In the genomic region with DNA sequence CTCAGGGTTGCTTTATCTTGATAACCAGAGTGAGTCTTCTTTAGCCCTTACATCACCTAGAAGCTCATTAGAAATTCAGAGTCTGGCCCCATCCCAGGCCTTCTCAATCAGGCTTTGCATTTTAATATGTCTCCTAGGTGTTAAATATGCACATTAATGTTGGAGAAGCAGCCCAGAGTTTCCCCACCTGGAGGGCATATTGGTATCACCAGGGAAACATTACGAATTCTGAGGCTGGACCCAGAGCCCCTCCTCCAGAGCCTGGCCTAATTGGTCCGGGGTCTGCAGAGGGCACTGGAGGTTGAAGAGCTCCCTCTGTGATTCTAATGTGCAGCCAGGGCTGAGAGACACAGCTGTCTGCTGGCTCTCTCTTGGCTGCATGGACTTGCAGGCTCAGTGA, we compare ENCODE assay signal across 12 mouse cellular contexts.
DNase-seq lines count a peak whose midpoint lies in the region; ATAC-seq lines count a peak whose summit lies in the region.
"Had no signal": no experiment of that assay in that cellular context is flagged by ENCODE, and none has a peak within 500 bp of the region (broad histone marks: within the 10 kb centered on the region; RNA-seq: fewer than 3 reads in every experiment).

No protein-coding gene starts in this region.

- H3K4me2 ChIP-seq in embryonic facial prominence, embryonic 14.5 days (ENCODE audit: low read depth, low read length): no peak overlapping the region
- H3K4me2 ChIP-seq in hindbrain, embryonic 13.5 days: no peak overlapping the region
- no peak overlapping the region for H3K4me2 ChIP-seq in midbrain, embryonic 16.5 days (ENCODE audit: low read length)
- H3K4me2 ChIP-seq: heart, embryonic 13.5 days had no signal

- DNase-seq in ZHBTc4 (ENCODE audit: low read depth, low spot score): peak; percentile 48
- peak; percentile 16 for DNase-seq in embryonic facial prominence, embryonic 14.5 days (ENCODE audit: low spot score)
- no peak for DNase-seq in thymus, postnatal 4 days
- DNase-seq in heart, adult 18-20 months: no peak
- DNase-seq in frontal cortex, postnatal 36 days (ENCODE audit: low spot score in 2 of 2): no peak
- DNase-seq: cerebellum, adult 9-11 months; gastrocnemius, postnatal 14 days; lung, postnatal 14 days had no signal

- H3K4me1 ChIP-seq in embryonic facial prominence, embryonic 14.5 days (ENCODE audit: control insufficient read depth, insufficient read depth, low read length): no peaks in the 10 kb centered on the region
- H3K4me1 ChIP-seq in hindbrain, embryonic 13.5 days (replicated peaks): peaks cover 11% of the 10 kb centered on the region
- H3K4me1 ChIP-seq in midbrain, embryonic 16.5 days (ENCODE audit: control insufficient read depth, insufficient read depth, low read length): peaks cover 5% of the 10 kb centered on the region
- H3K4me1 ChIP-seq: heart, embryonic 13.5 days had no signal

- H3K27ac ChIP-seq in embryonic facial prominence, embryonic 14.5 days (replicated peaks; ENCODE audit: low read depth, low read length): no peak overlapping the region
- H3K27ac ChIP-seq in hindbrain, embryonic 13.5 days: peak overlapping the region; percentile 35; the same call in 1 of the 2 replicates
- no peak overlapping the region for H3K27ac ChIP-seq in midbrain, embryonic 16.5 days (ENCODE audit: low read length)
- H3K27ac ChIP-seq: heart, embryonic 13.5 days had no signal

- ATAC-seq in embryonic facial prominence, embryonic 14.5 days (ENCODE audit: low read depth): peak; percentile 57; the same call in 1 of the 2 replicates
- peak; percentile 72; the same call in 1 of the 2 replicates for ATAC-seq in hindbrain, embryonic 13.5 days (ENCODE audit: low FRiP score)
- peak; percentile 68 for ATAC-seq in midbrain, embryonic 16.5 days
- ATAC-seq in megakaryocyte-erythroid progenitor cell, adult 5-6 weeks (replicated peaks; ENCODE audit: low FRiP score, low TSS enrichment, poor library complexity, severe bottlenecking): no peak

- H3K27me3 ChIP-seq in embryonic facial prominence, embryonic 14.5 days (replicated peaks; ENCODE audit: control insufficient read depth, insufficient read depth, low read length): no peaks in the 10 kb centered on the region
- no peaks in the 10 kb centered on the region for H3K27me3 ChIP-seq in hindbrain, embryonic 13.5 days
- no peaks in the 10 kb centered on the region for H3K27me3 ChIP-seq in midbrain, embryonic 16.5 days (ENCODE audit: control insufficient read depth, insufficient read depth, low read depth, low read length)
- H3K27me3 ChIP-seq: heart, embryonic 13.5 days had no signal

- H3K9ac ChIP-seq in embryonic facial prominence, embryonic 14.5 days (ENCODE audit: low read depth, low read length): no peak overlapping the region
- H3K9ac ChIP-seq in hindbrain, embryonic 13.5 days: no peak overlapping the region
- no peak overlapping the region for H3K9ac ChIP-seq in midbrain, embryonic 16.5 days (ENCODE audit: low read depth, low read length)
- H3K9ac ChIP-seq: heart, embryonic 13.5 days had no signal

- 19% methylated on average over 2 of the region's 2 CpGs for WGBS in embryonic facial prominence, embryonic 14.5 days
- WGBS in hindbrain, embryonic 13.5 days: 8% methylated on average over 2 of the region's 2 CpGs
- 3% methylated on average over 2 of the region's 2 CpGs for WGBS in midbrain, embryonic 16.5 days

- H3K36me3 ChIP-seq in embryonic facial prominence, embryonic 14.5 days (ENCODE audit: control insufficient read depth, insufficient read depth, low read length): no peaks in the 10 kb centered on the region
- no peaks in the 10 kb centered on the region for H3K36me3 ChIP-seq in hindbrain, embryonic 13.5 days
- no peaks in the 10 kb centered on the region for H3K36me3 ChIP-seq in midbrain, embryonic 16.5 days (ENCODE audit: control insufficient read depth, insufficient read depth, low read length)
- H3K36me3 ChIP-seq: heart, embryonic 13.5 days had no signal

- no peaks in the 10 kb centered on the region for H3K9me3 ChIP-seq in embryonic facial prominence, embryonic 14.5 days (ENCODE audit: control insufficient read depth, low read length)
- no peaks in the 10 kb centered on the region for H3K9me3 ChIP-seq in hindbrain, embryonic 13.5 days
- H3K9me3 ChIP-seq in midbrain, embryonic 16.5 days (replicated peaks; ENCODE audit: control insufficient read depth, low read length, poor library complexity, severe bottlenecking): no peaks in the 10 kb centered on the region
- H3K9me3 ChIP-seq: heart, embryonic 13.5 days had no signal

- no peak overlapping the region for H3K4me3 ChIP-seq in embryonic facial prominence, embryonic 14.5 days (ENCODE audit: low read depth, low read length)
- H3K4me3 ChIP-seq in hindbrain, embryonic 13.5 days: no peak overlapping the region
- H3K4me3 ChIP-seq in midbrain, embryonic 16.5 days (ENCODE audit: low read depth, low read length): no peak overlapping the region
- H3K4me3 ChIP-seq: heart, embryonic 13.5 days had no signal

Comparison
In these comparisons a context has a peak if more than half of its experiments do, and no peak if none do; other contexts are left out.
1. DNase-seq: peak in ZHBTc4 (single experiment) and embryonic facial prominence, embryonic 14.5 days (single experiment); none in thymus, postnatal 4 days (single experiment), heart, adult 18-20 months (0 of 2) and frontal cortex, postnatal 36 days (0 of 2).